Mouse (Mus musculus) ES-Bruce4 (cell line): Measurements from ENCODE around the gene Gbgt1. TPM values are rescaled to one million over a fixed set of nuclear protein-coding genes. Genes with fewer than 3 reads are reported as not detected.

Experiments
- H3K27ac ChIP-seq: 2 replicates; pipeline ENCODE4 v1.5.1; 2012; ENCODE audit warnings: low read length, inconsistent platforms; ENCODE audit not compliant: insufficient read depth
- H3K27me3 ChIP-seq: 2 replicates; pipeline ENCODE4 v1.6.1; 2012; ENCODE audit warnings: mild to moderate bottlenecking, low read length, inconsistent platforms; ENCODE audit not compliant: control insufficient read depth, poor library complexity, insufficient read depth, severe bottlenecking
- H3K36me3 ChIP-seq: 2 replicates; pipeline ENCODE4 v1.6.1; 2012; ENCODE audit warnings: inconsistent platforms, mild to moderate bottlenecking, low read length, moderate library complexity; ENCODE audit not compliant: control insufficient read depth, poor library complexity, insufficient read depth, severe bottlenecking
- H3K4me1 ChIP-seq: one replicate; pipeline ENCODE4 v1.8.1; 2011; ENCODE audit warnings: low read length; ENCODE audit not compliant: control insufficient read depth, insufficient read depth
- H3K4me3 ChIP-seq: 2 replicates; pipeline ENCODE4 v1.5.1; 2011; ENCODE audit warnings: low read depth, mild to moderate bottlenecking, low read length
- H3K9ac ChIP-seq: 2 replicates; pipeline ENCODE4 v1.6.1; 2012; ENCODE audit warnings: low read depth, mild to moderate bottlenecking, inconsistent platforms; ENCODE audit not compliant: poor library complexity, severe bottlenecking
- H3K9me3 ChIP-seq: replicated peaks from 2 replicates; pipeline ENCODE4 v1.6.1; 2012; ENCODE audit warnings: mild to moderate bottlenecking, low read length, inconsistent platforms; ENCODE audit not compliant: control insufficient read depth, poor library complexity, insufficient read depth, severe bottlenecking
- CTCF ChIP-seq: IDR thresholded peaks from one replicate; pipeline ENCODE4 v1.8.1; 2011; ENCODE audit warnings: low read depth, low read length
- EP300 ChIP-seq: IDR thresholded peaks from 2 replicates; pipeline ENCODE4 v1.6.1; 2011; ENCODE audit warnings: low read depth, low read length; ENCODE audit not compliant: insufficient read depth
- POLR2A ChIP-seq: IDR thresholded peaks from one replicate; pipeline ENCODE4 v1.8.1; 2011; ENCODE audit warnings: low read length; ENCODE audit not compliant: insufficient read depth
- polyA plus RNA-seq: library from polyadenylated mRNA; stranded (reverse); fragments of >200 nt; gene quantifications from 2 replicates; pipeline ENCODE4 v1.2.4, GENCODE M21; 2011; ENCODE audit warnings: low read depth; ENCODE audit not compliant: missing spikeins, insufficient read depth, insufficient read length

Gbgt1 gene
- polyA plus RNA-seq, 1 experiment, result 2.8 TPM

DNA sequence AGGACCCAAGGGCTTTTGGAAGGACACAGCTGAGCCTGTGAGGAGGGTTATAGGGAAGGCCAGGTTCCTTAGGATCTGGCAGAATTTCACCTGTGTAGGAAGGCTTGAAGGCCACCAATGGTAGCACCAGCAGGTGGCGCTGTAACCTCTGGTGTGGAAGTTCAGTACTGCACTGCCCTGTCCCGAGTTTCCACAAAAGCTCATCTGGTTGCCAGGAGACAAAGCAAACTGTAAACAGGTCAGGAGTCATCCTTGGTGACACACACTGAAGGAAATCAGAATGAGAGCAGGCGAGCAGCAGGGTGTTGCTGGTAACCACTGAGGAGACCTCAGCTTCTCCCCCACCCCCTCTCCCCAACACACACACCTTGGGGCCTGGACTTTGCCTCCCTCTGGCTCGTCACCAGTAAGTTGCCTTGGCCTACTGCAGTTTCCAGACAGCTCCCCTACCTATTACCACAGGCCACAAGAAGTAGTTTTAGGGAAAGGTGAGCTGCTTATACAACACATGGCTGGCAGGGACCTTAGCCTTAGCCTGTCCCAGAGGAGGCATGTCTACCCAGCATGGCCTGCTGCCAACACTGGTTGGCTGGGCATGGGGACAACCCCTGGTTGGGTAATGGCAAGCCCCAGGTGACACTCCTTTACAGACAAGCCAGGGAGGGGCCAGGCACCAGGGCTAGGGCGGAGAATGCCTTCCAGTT is 20.7 kb downstream of the Gbgt1 start:
- H3K9me3 ChIP-seq, result no peaks in the 10 kb centered on the region
- no peaks in the 10 kb centered on the region for H3K27me3 ChIP-seq
- peak; percentile 37; the same call in 1 of the 2 replicates for TF ChIP-seq EP300
- peak; percentile 97 for TF ChIP-seq CTCF
- no peak for TF ChIP-seq POLR2A
- H3K36me3 ChIP-seq, result no peaks in the 10 kb centered on the region
- no peak overlapping the region for H3K4me3 ChIP-seq
- H3K27ac ChIP-seq, result no peak overlapping the region
- H3K4me1 ChIP-seq, result peaks cover 9% of the 10 kb centered on the region
- no peak overlapping the region for H3K9ac ChIP-seq

GRCm38 (mm10) chr2:28518231-28518630 is 21.5 kb downstream of the Gbgt1 start:
- H3K9me3 ChIP-seq, result no peaks in the 10 kb centered on the region
- TF ChIP-seq POLR2A, result no peak
- TF ChIP-seq CTCF, result no peak
- H3K9ac ChIP-seq, result no peak overlapping the region
- no peak overlapping the region for H3K4me3 ChIP-seq
- no peak overlapping the region for H3K27ac ChIP-seq
- H3K36me3 ChIP-seq, result no peaks in the 10 kb centered on the region
- no peaks in the 10 kb centered on the region for H3K27me3 ChIP-seq
- H3K4me1 ChIP-seq, result peaks cover 9% of the 10 kb centered on the region

DNA sequence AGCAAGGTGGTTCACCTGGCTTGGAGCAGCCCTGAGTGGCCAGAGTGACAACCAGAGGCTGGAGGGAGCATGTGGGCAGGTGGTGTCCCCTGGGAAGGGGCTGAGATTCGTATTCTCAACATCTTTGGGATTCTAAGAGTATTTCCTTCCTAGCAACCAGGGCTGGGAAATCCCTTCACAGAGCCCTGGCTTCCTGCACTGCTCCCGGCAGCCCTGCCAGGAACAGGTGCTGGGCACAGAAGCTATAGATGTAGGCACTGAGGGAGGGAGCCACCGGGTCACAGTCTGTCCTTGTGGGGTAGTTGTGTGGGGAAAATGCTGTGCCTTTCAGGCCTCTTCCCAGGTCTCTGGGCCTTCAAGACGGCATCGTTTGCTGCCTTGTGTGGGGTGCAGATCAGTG is 23.9 kb downstream of the Gbgt1 start:
- Histone ChIP-seq H3K27me3 (no peaks in the 10 kb centered on the region), H3K4me3 (no peak overlapping the region), H3K36me3 (no peaks in the 10 kb centered on the region), H3K4me1 (peaks cover 7% of the 10 kb centered on the region), H3K27ac (no peak overlapping the region), H3K9ac (no peak overlapping the region), H3K9me3 (no peaks in the 10 kb centered on the region)
- TF ChIP-seq EP300 (no peak), POLR2A (no peak), CTCF (no peak)

- Histone ChIP-seq H3K27ac (no peak overlapping the region), H3K27me3 (no peaks in the 10 kb centered on the region), H3K9ac (no peak overlapping the region), H3K9me3 (no peaks in the 10 kb centered on the region), H3K4me3 (no peak overlapping the region), H3K4me1 (peaks cover 7% of the 10 kb centered on the region), H3K36me3 (no peaks in the 10 kb centered on the region)
- no peak for TF ChIP-seq POLR2A
- no peak for TF ChIP-seq CTCF
- TF ChIP-seq EP300, result no peak
These were observed 25.0 kb downstream of the Gbgt1 start for GRCm38 (mm10) chr2:28521571-28522151.

- no peak overlapping the region for H3K4me3 ChIP-seq
- no peak overlapping the region for H3K27ac ChIP-seq
- H3K4me1 ChIP-seq, result peaks cover 7% of the 10 kb centered on the region
- no peak overlapping the region for H3K9ac ChIP-seq
- no peaks in the 10 kb centered on the region for H3K36me3 ChIP-seq
- H3K9me3 ChIP-seq, result no peaks in the 10 kb centered on the region
- H3K27me3 ChIP-seq, result no peaks in the 10 kb centered on the region
- no peak for TF ChIP-seq CTCF
- TF ChIP-seq EP300, result no peak
- no peak for TF ChIP-seq POLR2A
These were observed 25.5 kb downstream of the Gbgt1 start for GRCm38 (mm10) chr2:28522166-28522565.

GRCm38 (mm10) chr2:28523643-28524117 is 27.0 kb downstream of the Gbgt1 start:
- H3K4me1 ChIP-seq, result peaks cover 4% of the 10 kb centered on the region
- H3K27me3 ChIP-seq, result no peaks in the 10 kb centered on the region
- no peak overlapping the region for H3K9ac ChIP-seq
- no peak overlapping the region for H3K27ac ChIP-seq
- H3K9me3 ChIP-seq, result no peaks in the 10 kb centered on the region
- no peaks in the 10 kb centered on the region for H3K36me3 ChIP-seq
- TF ChIP-seq POLR2A (no peak), CTCF (no peak), EP300 (0 out of 2 replicates have a peak, but pooled peaks have one; percentile 6)
- H3K4me3 ChIP-seq, result no peak overlapping the region
